Mouse (Mus musculus) forebrain, embryonic 14.5 days (tissue): Measurements from ENCODE around the gene 4933416C03Rik. TPM values are rescaled to one million over a fixed set of nuclear protein-coding genes. Genes with fewer than 3 reads are reported as not detected.

ENCODE experiments used
- ATAC-seq: fragments of 200-750 bp; cut with Nextera tagmentation; 2 replicates; pipeline ENCODE4 v1.8.0; 2017; ENCODE audit warnings: mild to moderate bottlenecking, moderate library complexity
- DNase-seq: peaks from one replicate; pipeline ENCODE4 v3.0.0-alpha.2; 2015; ENCODE audit warnings: low spot score
- H3K27ac ChIP-seq: fragments of 300-500 bp; sonication (generic); 2 replicates; pipeline ENCODE4 v1.5.1; 2014; ENCODE audit warnings: low read depth, mild to moderate bottlenecking, control low read depth, low read length, moderate library complexity
- H3K27me3 ChIP-seq: fragments of 300-500 bp; sonication (generic); replicated peaks from 2 replicates; pipeline ENCODE4 v1.6.1; 2014; ENCODE audit warnings: low read length, control low read depth, mixed read lengths; ENCODE audit not compliant: control insufficient read depth, insufficient read depth
- H3K36me3 ChIP-seq: fragments of 300-500 bp; sonication (generic); 2 replicates; pipeline ENCODE4 v1.6.1; 2014; ENCODE audit warnings: low read length, control low read depth; ENCODE audit not compliant: control insufficient read depth, insufficient read depth
- H3K4me1 ChIP-seq: fragments of 300-500 bp; sonication (generic); 2 replicates; pipeline ENCODE4 v1.6.1; 2014; ENCODE audit warnings: antibody characterized with exemption, low read length, control low read depth; ENCODE audit not compliant: control insufficient read depth, insufficient read depth
- H3K4me2 ChIP-seq: fragments of 300-500 bp; sonication (generic); 2 replicates; pipeline ENCODE4 v1.6.1; 2014; ENCODE audit warnings: mild to moderate bottlenecking, control low read depth, low read length
- H3K4me3 ChIP-seq: fragments of 300-500 bp; sonication (generic); 2 replicates; pipeline ENCODE4 v1.5.1; 2014; ENCODE audit warnings: low read depth, low read length, control low read depth
- H3K9ac ChIP-seq: fragments of 300-500 bp; sonication (generic); 2 replicates; pipeline ENCODE4 v1.6.1; 2014; ENCODE audit warnings: mild to moderate bottlenecking, low read length, control low read depth, moderate library complexity
- H3K9me3 ChIP-seq: fragments of 300-500 bp; sonication (generic); replicated peaks from 2 replicates; pipeline ENCODE4 v1.6.1; 2016; ENCODE audit warnings: low read length, control low read depth, mixed read lengths; ENCODE audit not compliant: control insufficient read depth
- WGBS: fragments of 180-500 bp; shearing (Covaris S2); extraction: QIAGEN DNeasy Blood & Tissue Kit; methylation state at CpG from one replicate; pipeline ENCODE4 v1.1.7; 2014; 5-methylcytosine and 5-hydroxymethylcytosine counted together
- polyA plus RNA-seq: library from polyadenylated mRNA; unstranded; fragments of >200 nt; fragmentation: Nextera tagmentation; extraction: Ambion mirVana; gene quantifications from 2 replicates; pipeline ENCODE4 v1.2.1, GENCODE M21; 2014

The 4933416C03Rik gene
- polyA plus RNA-seq = not detected in 2 replicates

DNA sequence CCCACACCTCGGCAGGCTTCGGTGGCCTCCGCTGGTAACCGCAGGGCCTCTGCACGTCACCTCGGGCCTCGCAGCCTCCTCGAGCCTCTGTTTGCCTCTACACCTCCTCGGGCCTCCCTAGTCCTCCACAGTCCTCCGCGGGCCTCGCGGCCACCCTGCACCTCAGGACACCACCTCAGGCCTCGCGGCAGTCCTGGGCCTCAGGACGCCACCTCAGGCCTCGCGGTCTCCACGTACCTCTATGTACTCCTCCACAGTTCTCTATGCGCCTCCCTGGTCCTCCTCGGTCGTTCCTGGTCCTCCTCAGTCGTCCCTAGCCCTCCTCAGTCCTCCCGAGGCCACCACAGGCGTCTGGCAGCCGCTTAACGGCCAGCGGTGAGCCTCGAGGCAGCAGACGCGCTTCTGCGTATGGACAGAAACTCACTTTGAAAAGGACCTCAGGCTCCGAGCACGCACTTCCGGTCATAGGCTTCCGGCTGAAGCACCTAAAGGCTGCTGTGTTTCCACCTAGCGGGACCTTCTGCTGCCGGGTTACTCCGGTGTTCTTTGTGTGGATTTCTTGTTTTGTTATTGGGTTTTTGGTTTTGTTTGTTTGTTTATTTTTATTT, at the start of gene 4933416C03Rik:
4933416C03Rik (minus strand) TSS at position 51 of the 608 bp plus-strand sequence.
- ATAC-seq (no peak), DNase-seq (no peak)
- Histone ChIP-seq H3K36me3 (no peaks in the 10 kb centered on the region), H3K27me3 (no peaks in the 10 kb centered on the region), H3K4me3 (no peak within 1 kb of the TSS), H3K9ac (no peak within 1 kb of the TSS), H3K27ac (no peak within 1 kb of the TSS), H3K4me2 (no peak within 1 kb of the TSS), H3K4me1 (no peaks in the 10 kb centered on the region), H3K9me3 (no peaks in the 10 kb centered on the region)
- 96% methylated on average over 39 of the region's 39 CpGs for WGBS

DNA sequence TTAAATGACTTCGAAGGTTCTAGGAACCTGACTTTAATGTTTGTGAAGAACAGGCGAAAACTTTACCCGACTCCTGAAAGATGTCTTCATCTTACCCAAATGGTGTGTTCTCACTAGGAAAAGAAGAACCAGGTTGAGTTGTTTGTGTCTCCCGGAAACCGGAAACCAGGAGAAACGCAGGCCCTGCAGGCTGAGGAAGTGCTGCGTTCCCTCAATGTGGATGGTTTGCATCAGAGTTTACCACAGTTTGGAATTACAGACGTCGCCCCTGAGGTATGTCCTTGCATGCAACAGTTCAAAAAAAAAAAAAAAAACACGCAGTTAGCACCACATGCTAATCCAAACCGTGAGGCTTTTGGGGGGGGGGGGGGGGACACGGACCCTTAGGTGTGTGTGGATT, 48.6 kb upstream of the 4933416C03Rik start:
- Histone ChIP-seq H3K27ac (no peak overlapping the region), H3K4me1 (no peaks in the 10 kb centered on the region), H3K4me2 (no peak overlapping the region), H3K27me3 (no peaks in the 10 kb centered on the region), H3K9ac (no peak overlapping the region), H3K9me3 (no peaks in the 10 kb centered on the region), H3K4me3 (no peak overlapping the region), H3K36me3 (no peaks in the 10 kb centered on the region)
- ATAC-seq (no peak), DNase-seq (no peak)
- WGBS = 84% methylated on average over 12 of the region's 12 CpGs

DNA sequence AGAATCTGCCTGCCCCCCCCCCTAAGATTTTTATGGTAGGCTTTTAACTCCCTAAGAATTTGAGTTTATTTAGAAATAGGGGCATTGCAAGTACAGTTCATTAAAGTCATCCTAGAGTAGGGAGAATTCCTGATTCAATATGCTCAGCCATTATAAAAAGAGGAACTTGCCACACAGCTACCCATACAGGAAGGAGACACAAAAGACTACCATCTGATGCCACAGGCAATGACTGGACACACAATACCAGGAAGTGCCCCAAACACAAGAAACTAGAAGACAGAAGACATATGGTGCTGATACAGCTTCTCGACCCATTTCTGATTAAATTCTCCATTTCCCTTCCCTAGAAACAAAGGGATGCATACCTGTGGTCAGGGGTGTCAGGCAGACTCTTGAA, 43.0 kb upstream of the 4933416C03Rik start:
- 63% methylated on average over 1 of the region's 1 CpGs for WGBS
- Histone ChIP-seq H3K9me3 (no peaks in the 10 kb centered on the region), H3K27ac (no peak overlapping the region), H3K4me2 (no peak overlapping the region), H3K9ac (no peak overlapping the region), H3K4me3 (no peak overlapping the region), H3K36me3 (no peaks in the 10 kb centered on the region), H3K27me3 (no peaks in the 10 kb centered on the region), H3K4me1 (no peaks in the 10 kb centered on the region)
- ATAC-seq (no peak), DNase-seq (no peak)

DNA sequence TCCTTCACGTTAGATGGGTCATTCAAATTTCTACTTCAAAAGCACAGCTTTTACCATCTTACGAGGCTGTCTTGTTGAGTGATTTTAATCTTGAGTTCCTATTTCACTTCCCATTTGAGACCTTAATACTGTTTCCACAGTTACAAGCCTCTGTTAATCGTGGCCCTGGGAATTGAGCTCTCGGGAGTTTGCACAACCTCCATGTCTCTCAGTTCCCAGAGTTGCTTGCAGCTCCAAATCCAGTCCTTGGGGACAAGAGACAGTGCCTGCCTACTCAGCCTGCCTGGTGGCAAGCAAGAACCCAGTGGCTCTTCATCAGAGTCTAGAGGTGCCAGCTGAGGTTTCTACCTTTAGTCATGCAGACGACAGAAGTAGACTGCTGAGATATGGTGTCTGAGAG, 41.0 kb upstream of the 4933416C03Rik start:
- Histone ChIP-seq H3K27me3 (no peaks in the 10 kb centered on the region), H3K4me1 (no peaks in the 10 kb centered on the region), H3K4me2 (no peak overlapping the region), H3K27ac (no peak overlapping the region), H3K9ac (no peak overlapping the region), H3K4me3 (no peak overlapping the region), H3K9me3 (no peaks in the 10 kb centered on the region), H3K36me3 (no peaks in the 10 kb centered on the region)
- WGBS = 83% methylated on average over 5 of the region's 5 CpGs
- DNase-seq = no peak
- no peak for ATAC-seq

DNA sequence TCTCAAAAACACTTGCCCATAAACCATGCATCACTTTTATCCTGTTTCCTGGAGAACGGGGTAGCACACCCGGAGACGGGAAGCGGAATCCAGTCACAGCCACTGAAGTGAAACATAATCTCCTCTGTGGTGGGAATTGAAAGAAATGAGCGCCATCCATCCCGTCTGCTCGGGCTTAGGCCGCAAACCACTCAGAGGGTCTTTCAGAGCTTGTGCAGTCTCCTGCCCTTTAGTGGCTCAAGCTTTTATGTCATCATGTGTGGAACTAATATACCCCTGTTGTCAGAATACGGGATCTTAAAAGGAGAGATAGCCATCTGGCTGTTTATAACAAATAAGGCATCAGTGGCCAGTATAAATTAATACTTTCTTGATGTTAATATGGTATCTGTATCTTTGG, 32.4 kb upstream of the 4933416C03Rik start:
- no peak overlapping the region for H3K9ac ChIP-seq
- H3K4me1 ChIP-seq = no peaks in the 10 kb centered on the region
- no peaks in the 10 kb centered on the region for H3K27me3 ChIP-seq
- H3K36me3 ChIP-seq = no peaks in the 10 kb centered on the region
- ATAC-seq (no peak), DNase-seq (peak; percentile 14)
- 31% methylated on average over 9 of the region's 9 CpGs for WGBS
- H3K9me3 ChIP-seq = no peaks in the 10 kb centered on the region
- no peak overlapping the region for H3K27ac ChIP-seq
- H3K4me3 ChIP-seq = no peak overlapping the region
- H3K4me2 ChIP-seq = no peak overlapping the region

DNA sequence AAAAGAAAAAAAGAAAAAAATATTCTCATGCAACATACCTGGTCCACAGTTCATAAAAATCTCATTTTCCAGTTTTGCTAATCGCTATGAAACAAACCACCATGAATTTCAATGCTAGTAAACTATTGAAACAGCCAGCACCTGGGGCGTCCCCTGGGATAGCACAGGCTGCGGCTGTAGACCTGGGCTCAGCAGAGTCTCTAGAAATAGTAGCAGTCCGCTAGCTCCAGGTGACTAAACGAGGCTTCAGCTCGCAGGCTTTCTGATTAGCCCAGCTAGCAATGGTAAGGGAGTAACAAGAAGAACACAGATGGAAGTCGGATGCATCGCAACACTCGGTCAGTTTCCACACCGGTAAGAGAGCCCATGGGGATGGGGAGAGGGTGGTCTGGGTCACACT, 30.0 kb upstream of the 4933416C03Rik start:
- DNase-seq (no peak), ATAC-seq (no peak)
- Histone ChIP-seq H3K4me2 (no peak overlapping the region), H3K27me3 (no peaks in the 10 kb centered on the region), H3K9ac (no peak overlapping the region), H3K4me1 (no peaks in the 10 kb centered on the region), H3K36me3 (no peaks in the 10 kb centered on the region), H3K27ac (no peak overlapping the region), H3K4me3 (no peak overlapping the region), H3K9me3 (no peaks in the 10 kb centered on the region)
- WGBS = 92% methylated on average over 10 of the region's 10 CpGs

DNA sequence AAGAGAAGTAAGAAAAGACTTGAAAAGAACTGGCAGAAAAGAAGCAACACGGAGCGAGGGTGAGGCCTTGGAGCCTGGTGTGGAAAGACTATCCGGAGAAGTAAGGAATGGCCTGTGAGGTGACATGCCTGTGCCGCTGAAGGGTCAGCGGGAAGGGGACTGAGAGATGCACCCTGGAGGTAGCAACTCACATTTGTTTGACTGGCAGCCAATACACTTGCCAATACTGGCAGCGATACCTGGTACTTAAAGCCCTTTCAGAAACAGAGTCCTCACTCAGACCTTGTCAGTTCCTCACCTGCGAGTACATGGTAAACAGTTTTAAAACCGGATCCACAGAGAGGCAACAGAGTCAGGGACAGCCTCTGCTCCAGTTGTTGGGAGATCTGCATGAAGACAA, 26.5 kb upstream of the 4933416C03Rik start:
- Histone ChIP-seq H3K9me3 (no peaks in the 10 kb centered on the region), H3K4me2 (no peak overlapping the region), H3K4me1 (no peaks in the 10 kb centered on the region), H3K36me3 (no peaks in the 10 kb centered on the region), H3K4me3 (no peak overlapping the region), H3K27ac (no peak overlapping the region), H3K9ac (no peak overlapping the region), H3K27me3 (no peaks in the 10 kb centered on the region)
- ATAC-seq = no peak
- DNase-seq = no peak
- 94% methylated on average over 8 of the region's 8 CpGs for WGBS

DNA sequence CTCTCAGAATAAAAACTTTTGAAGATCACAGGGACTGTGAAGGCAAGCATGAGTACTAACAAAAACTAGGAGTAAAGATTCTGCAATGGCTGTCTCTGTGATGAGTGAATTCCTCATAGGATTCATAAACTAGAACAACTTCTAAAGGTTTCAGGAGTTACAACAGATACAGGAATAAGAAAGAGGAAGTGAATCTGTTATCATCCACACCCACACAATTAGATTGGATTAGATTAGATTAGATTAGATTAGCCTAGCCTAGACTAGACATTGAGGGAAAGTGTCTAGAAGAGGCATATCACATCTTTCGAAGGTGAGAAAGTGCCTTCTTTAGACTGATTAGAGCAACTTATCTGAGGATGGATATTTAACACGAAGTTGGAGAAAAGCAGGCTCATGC, 21.5 kb upstream of the 4933416C03Rik start:
- WGBS = 88% methylated on average over 2 of the region's 2 CpGs
- no peak for DNase-seq
- Histone ChIP-seq H3K4me1 (no peaks in the 10 kb centered on the region), H3K9ac (no peak overlapping the region), H3K27ac (no peak overlapping the region), H3K4me2 (no peak overlapping the region), H3K4me3 (no peak overlapping the region), H3K9me3 (no peaks in the 10 kb centered on the region), H3K27me3 (no peaks in the 10 kb centered on the region), H3K36me3 (no peaks in the 10 kb centered on the region)
- no peak for ATAC-seq

DNA sequence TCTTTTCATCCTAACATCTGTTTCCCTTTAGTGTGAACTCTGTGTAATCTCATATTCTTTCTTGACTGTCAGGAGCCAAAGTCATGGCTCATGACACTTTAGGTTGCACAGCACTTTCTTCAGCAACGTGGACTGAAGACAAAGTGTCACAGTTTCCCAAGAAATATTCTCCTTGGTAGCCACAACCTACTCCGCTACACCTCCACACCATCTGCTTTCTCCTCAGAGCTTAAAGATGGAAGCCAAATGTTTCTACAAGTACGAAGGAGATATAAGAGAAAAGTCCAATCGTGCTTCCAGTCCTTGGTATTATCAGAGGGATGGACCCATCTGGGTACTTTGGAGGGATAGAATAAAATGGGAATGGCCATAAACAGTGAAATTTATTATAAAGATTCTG, 18.5 kb upstream of the 4933416C03Rik start:
- no peak overlapping the region for H3K4me3 ChIP-seq
- 85% methylated on average over 4 of the region's 4 CpGs for WGBS
- DNase-seq (no peak), ATAC-seq (no peak)
- no peak overlapping the region for H3K27ac ChIP-seq
- no peak overlapping the region for H3K9ac ChIP-seq
- no peak overlapping the region for H3K4me2 ChIP-seq
- no peaks in the 10 kb centered on the region for H3K4me1 ChIP-seq
- H3K36me3 ChIP-seq = no peaks in the 10 kb centered on the region
- no peaks in the 10 kb centered on the region for H3K9me3 ChIP-seq
- no peaks in the 10 kb centered on the region for H3K27me3 ChIP-seq
